ENCODE assay signal across 16 mouse cellular contexts in genomic region chr9:27189306-27189705, GRCm38 (mm10). TPM values are rescaled to one million over a fixed set of nuclear protein-coding genes. Genes with fewer than 3 reads are reported as not detected.
DNase-seq lines count a peak whose midpoint lies in the region; ATAC-seq and TF ChIP-seq lines count a peak whose summit lies in the region.
"Had no signal": no experiment of that assay in that cellular context is flagged by ENCODE, and none has a peak within 500 bp of the region (broad histone marks: within the 10 kb centered on the region; RNA-seq: fewer than 3 reads in every experiment).

No protein-coding gene starts in this region.

- no peak overlapping the region for H3K4me3 ChIP-seq in limb, embryonic 14.5 days (replicated peaks; ENCODE audit: low read length)
- no peak overlapping the region for H3K4me3 ChIP-seq in limb, embryonic 10.5 days
- H3K4me3 ChIP-seq: embryonic facial prominence, embryonic 15.5 days; forebrain, embryonic 10.5 days; hindbrain, embryonic 12.5 days; liver, embryonic 13.5 days; midbrain, embryonic 13.5 days had no signal

- intact Hi-C loops in left cerebral cortex, postnatal 36 days (cut with DNase I) = no loop called here

- H3K27ac ChIP-seq in limb, embryonic 14.5 days (replicated peaks; ENCODE audit: low read depth, low read length) = no peak overlapping the region
- H3K27ac ChIP-seq in limb, embryonic 10.5 days = no peak overlapping the region
- H3K27ac ChIP-seq: embryonic facial prominence, embryonic 15.5 days; forebrain, embryonic 10.5 days; hindbrain, embryonic 12.5 days; liver, embryonic 13.5 days; midbrain, embryonic 13.5 days had no signal

- ATAC-seq in limb, embryonic 14.5 days (ENCODE audit: low FRiP score, low read depth) = no peak
- ATAC-seq: CD4-positive, CD25-positive, alpha-beta regulatory T cell, adult 4 months; midbrain, embryonic 13.5 days had no signal

- H3K9ac ChIP-seq in limb, embryonic 14.5 days (ENCODE audit: low read depth, low read length, severe bottlenecking) = no peak overlapping the region
- H3K9ac ChIP-seq: embryonic facial prominence, embryonic 15.5 days; hindbrain, embryonic 12.5 days; liver, embryonic 13.5 days; midbrain, embryonic 13.5 days had no signal

- no peaks in the 10 kb centered on the region for H3K9me3 ChIP-seq in limb, embryonic 14.5 days (ENCODE audit: control insufficient read depth, low read length)
- no peaks in the 10 kb centered on the region for H3K9me3 ChIP-seq in limb, embryonic 10.5 days (replicated peaks)
- H3K9me3 ChIP-seq: embryonic facial prominence, embryonic 15.5 days; forebrain, embryonic 10.5 days; hindbrain, embryonic 12.5 days; liver, embryonic 13.5 days; midbrain, embryonic 13.5 days had no signal

- H3K27me3 ChIP-seq in limb, embryonic 14.5 days (ENCODE audit: control insufficient read depth, insufficient read depth, low read length) = no peaks in the 10 kb centered on the region
- no peaks in the 10 kb centered on the region for H3K27me3 ChIP-seq in limb, embryonic 10.5 days (ENCODE audit: low read depth, poor library complexity, severe bottlenecking)
- H3K27me3 ChIP-seq: embryonic facial prominence, embryonic 15.5 days; hindbrain, embryonic 12.5 days; liver, embryonic 13.5 days had no signal

- WGBS in limb, embryonic 14.5 days = 48% methylated on average over 2 of the region's 2 CpGs
- 86% methylated on average over 2 of the region's 2 CpGs for WGBS in limb, embryonic 10.5 days

- TF ChIP-seq POLR2A in limb, embryonic 14.5 days (IDR thresholded peaks at IDR 0.05; ENCODE audit: borderline replicate concordance, extremely low read depth, insufficient read depth, insufficient read length) = no peak

- H3K36me3 ChIP-seq in limb, embryonic 14.5 days (ENCODE audit: control insufficient read depth, insufficient read depth, low read length) = no peaks in the 10 kb centered on the region
- H3K36me3 ChIP-seq in limb, embryonic 10.5 days = no peaks in the 10 kb centered on the region
- H3K36me3 ChIP-seq: embryonic facial prominence, embryonic 15.5 days; forebrain, embryonic 10.5 days; G1E; hindbrain, embryonic 12.5 days; liver, embryonic 13.5 days; midbrain, embryonic 13.5 days had no signal

- DNase-seq in cerebellum, adult 9-10 months = peak; percentile 52
- no peak for DNase-seq in cerebellum, adult 8-10 months
- DNase-seq in limb, embryonic 14.5 days (ENCODE audit: low spot score) = peak; percentile 29
- no peak for DNase-seq in limb, embryonic 10.5 days (ENCODE audit: low spot score)
- peak; percentile 47 to 55 for DNase-seq in cerebellum, postnatal 14 days
- DNase-seq in skeletal muscle tissue, adult 2 months (ENCODE audit: low read depth, low spot score) = peak; percentile 44
- no peak for DNase-seq in left cerebral cortex, postnatal 36 days (ENCODE audit: low spot score in 2 of 2)
- DNase-seq: left cerebral cortex, postnatal 4 days; liver, embryonic 13.5 days; thymus, adult 18-20 months had no signal

- H3K4me2 ChIP-seq in limb, embryonic 14.5 days (replicated peaks; ENCODE audit: low read depth, low read length, severe bottlenecking) = no peak overlapping the region
- H3K4me2 ChIP-seq: embryonic facial prominence, embryonic 15.5 days; hindbrain, embryonic 12.5 days; liver, embryonic 13.5 days; midbrain, embryonic 13.5 days had no signal

- peaks cover 23% of the 10 kb centered on the region for H3K4me1 ChIP-seq in limb, embryonic 14.5 days (ENCODE audit: control insufficient read depth, insufficient read depth, low read length)
- H3K4me1 ChIP-seq in limb, embryonic 10.5 days = peaks cover 34% of the 10 kb centered on the region

RNA-seq across cellular contexts. Expression of gene Jam3, which starts 34.1 kb away (rescaled TPM):
- polyA plus RNA-seq in limb, embryonic 14.5 days (2012; rRNA removed) = 100 and 103 TPM in 2 replicates
- 110 and 112 TPM in 2 replicates for polyA plus RNA-seq in limb, embryonic 14.5 days (2014; fragmentation: Nextera tagmentation; extraction: Ambion mirVana)
- polyA plus RNA-seq in limb, embryonic 10.5 days (2016; fragmentation: Nextera tagmentation; extraction: Ambion mirVana) = 82.4 and 97.9 TPM in 2 replicates
- total RNA-seq in left cerebral cortex, postnatal 36 days (2021) = 10 to 100 TPM; 34.6 to 38.7 TPM
- total RNA-seq: G1E had no signal
- polyA plus RNA-seq: G1E had no signal

Comparison
In these comparisons a context has a peak if more than half of its experiments do, and no peak if none do; other contexts are left out.
1. DNase-seq: peak in cerebellum, adult 9-10 months (single experiment), limb, embryonic 14.5 days (single experiment), cerebellum, postnatal 14 days (2 of 2) and skeletal muscle tissue, adult 2 months (single experiment); none in cerebellum, adult 8-10 months (single experiment), limb, embryonic 10.5 days (single experiment) and left cerebral cortex, postnatal 36 days (0 of 2).